Mouse (Mus musculus) ES-E14 (cell line): ENCODE results near the gene Pttg1. TPM values are rescaled to one million over a fixed set of nuclear protein-coding genes. Genes with fewer than 3 reads are reported as not detected.

Experiments used
- DNase-seq: peaks from one replicate; pipeline ENCODE4 v3.0.0-alpha.2; 2013; ENCODE audit warnings: low read depth, low spot score
- H3K27ac ChIP-seq: 2 replicates; pipeline ENCODE4 v1.5.1; 2012; ENCODE audit warnings: low read depth, mild to moderate bottlenecking, low read length, moderate library complexity, mixed read lengths; ENCODE audit not compliant: poor library complexity, insufficient read depth, severe bottlenecking
- H3K36me3 ChIP-seq: 2 replicates; pipeline ENCODE4 v1.6.1; 2012; ENCODE audit warnings: mild to moderate bottlenecking, low read length, moderate library complexity, mixed read lengths; ENCODE audit not compliant: control insufficient read depth, poor library complexity, insufficient read depth, severe bottlenecking
- H3K4me1 ChIP-seq, 2 experiments: fragments of 150-350 bp in 1 of 2; sonication (generic) in 1 of 2; 2 replicates each; pipeline ENCODE4 v1.6.1; 2012; ENCODE audit warnings: low read length in 2 of 2, mild to moderate bottlenecking in 1 of 2, mixed read lengths in 1 of 2; ENCODE audit not compliant: control insufficient read depth in 2 of 2, insufficient read depth in 2 of 2, poor library complexity in 1 of 2
- H3K4me3 ChIP-seq, 2 experiments: fragments of 150-350 bp in 1 of 2; sonication (generic) in 1 of 2; 2 replicates each; pipeline ENCODE4 v1.5.1; 2012; ENCODE audit warnings: low read length in 2 of 2, low read depth in 1 of 2, mild to moderate bottlenecking in 1 of 2, mixed read lengths in 1 of 2; ENCODE audit not compliant: insufficient read depth in 1 of 2, poor library complexity in 1 of 2, severe bottlenecking in 1 of 2
- H3K9ac ChIP-seq: 2 replicates; pipeline ENCODE4 v1.6.1; 2012; ENCODE audit warnings: low read depth, mild to moderate bottlenecking, low read length, mixed read lengths; ENCODE audit not compliant: poor library complexity, insufficient read depth, severe bottlenecking
- H3K9me3 ChIP-seq: fragments of 150-350 bp; sonication (generic); 2 replicates; pipeline ENCODE4 v1.6.1; 2012; ENCODE audit warnings: low read depth, mild to moderate bottlenecking, low read length; ENCODE audit not compliant: control insufficient read depth, insufficient read depth
- CHD2 ChIP-seq: IDR thresholded peaks from 2 replicates; pipeline ENCODE4 v1.6.1; 2014; ENCODE audit warnings: mild to moderate bottlenecking, low read depth, low read length, inconsistent platforms
- HCFC1 ChIP-seq: IDR thresholded peaks from 2 replicates; pipeline ENCODE4 v1.6.1; 2012; ENCODE audit warnings: low read length, inconsistent platforms, borderline replicate concordance; ENCODE audit not compliant: insufficient read depth
- MAFK ChIP-seq: IDR thresholded peaks from 2 replicates; pipeline ENCODE4 v1.6.1; 2014; ENCODE audit warnings: mild to moderate bottlenecking, low read depth, low read length, inconsistent platforms; ENCODE audit not compliant: insufficient read depth
- ZC3H11A ChIP-seq: IDR thresholded peaks from 2 replicates; pipeline ENCODE4 v1.6.1; 2012; ENCODE audit warnings: low read depth, mild to moderate bottlenecking, inconsistent platforms, low read length, borderline replicate concordance
- ZNF384 ChIP-seq: IDR thresholded peaks from 2 replicates; pipeline ENCODE4 v1.6.1; 2012; ENCODE audit warnings: low read depth, low read length, inconsistent platforms
- in situ Hi-C, 2 experiments: fragments of 600-800 bp; cut with MboI; formaldehyde crosslinking; loops; one replicate each; pipeline ENCODE4 v1.15.1; 2025; ENCODE audit warnings: low sequenced_read_pairs in 2 of 2, inconsistent platforms in 1 of 2; ENCODE audit not compliant: unreplicated experiment in 2 of 2
- total RNA-seq: library from RNA; depleted of rRNA; stranded (reverse); fragments of 300-350 nt; gene quantifications from 2 replicates; pipeline ENCODE4 v1.2.3, GENCODE M21; 2012

Pttg1 gene
- total RNA-seq, 1 experiment, result 69.3 TPM

GRCm38 (mm10) chr11:43451322-43451721 lies 25.3 kb upstream of the Pttg1 start:
- no peak overlapping the region for H3K27ac ChIP-seq
- peaks cover 3% of the 10 kb centered on the region for H3K36me3 ChIP-seq
- H3K4me3 ChIP-seq, result no peak overlapping the region
- in situ Hi-C loops, result no loop called here
- DNase-seq, result no peak
- no peak for TF ChIP-seq HCFC1
- no peak for TF ChIP-seq ZC3H11A
- no peak for TF ChIP-seq ZNF384
- no peak for TF ChIP-seq MAFK
- H3K9ac ChIP-seq, result no peak overlapping the region
- H3K4me1 ChIP-seq, result no peaks in the 10 kb centered on the region
- no peaks in the 10 kb centered on the region for H3K9me3 ChIP-seq

- Histone ChIP-seq H3K27ac (no peak overlapping the region), H3K9me3 (no peaks in the 10 kb centered on the region), H3K4me3 (no peak overlapping the region), H3K9ac (no peak overlapping the region), H3K36me3 (peaks cover 15% of the 10 kb centered on the region), H3K4me1 (no peaks in the 10 kb centered on the region)
- in situ Hi-C loops, result no loop called here
- DNase-seq, result no peak
- TF ChIP-seq ZNF384 (no peak), CHD2 (no peak), ZC3H11A (no peak), MAFK (no peak), HCFC1 (no peak)
Observed at GRCm38 (mm10) chr11:43449916-43450315, 23.9 kb upstream of the Pttg1 start.

GRCm38 (mm10) chr11:43443183-43443582 lies 17.1 kb upstream of the Pttg1 start:
- DNase-seq, result no peak
- Histone ChIP-seq H3K27ac (no peak overlapping the region), H3K4me1 (no peaks in the 10 kb centered on the region), H3K9me3 (no peaks in the 10 kb centered on the region), H3K4me3 (no peak overlapping the region), H3K9ac (no peak overlapping the region), H3K36me3 (peaks cover 57% of the 10 kb centered on the region)
- in situ Hi-C loops, result no loop called here
- no peak for TF ChIP-seq CHD2
- no peak for TF ChIP-seq MAFK
- no peak for TF ChIP-seq ZNF384
- TF ChIP-seq HCFC1, result no peak
- TF ChIP-seq ZC3H11A, result no peak

GRCm38 (mm10) chr11:43441121-43441520 lies 15.1 kb upstream of the Pttg1 start:
- DNase-seq, result no peak
- TF ChIP-seq CHD2 (no peak), HCFC1 (no peak), ZNF384 (no peak), MAFK (no peak), ZC3H11A (no peak)
- no peaks in the 10 kb centered on the region for H3K9me3 ChIP-seq
- H3K4me1 ChIP-seq, result no peaks in the 10 kb centered on the region
- H3K9ac ChIP-seq, result no peak overlapping the region
- in situ Hi-C loops, result no loop called here
- H3K36me3 ChIP-seq, result peaks cover 54% of the 10 kb centered on the region
- no peak overlapping the region for H3K4me3 ChIP-seq
- no peak overlapping the region for H3K27ac ChIP-seq

- Histone ChIP-seq H3K9ac (peak overlapping the region; percentile 81), H3K4me3 (peak overlapping the region; percentile 84 to 85), H3K4me1 (no peaks in the 10 kb centered on the region; a peak in 1 of 4 replicates), H3K9me3 (no peaks in the 10 kb centered on the region), H3K27ac (no peak overlapping the region), H3K36me3 (peaks cover 4% of the 10 kb centered on the region)
- TF ChIP-seq ZNF384 (no peak), HCFC1 (no peak), MAFK (no peak), CHD2 (no peak), ZC3H11A (no peak)
- no peak for DNase-seq
- in situ Hi-C loops, result no loop called here
Observed at GRCm38 (mm10) chr11:43434024-43434407, 8.0 kb upstream of the Pttg1 start.
